Mouse (Mus musculus): ENCODE results near the gene Prim2. TPM values are rescaled to one million over a fixed set of nuclear protein-coding genes. Genes with fewer than 3 reads are reported as not detected.
A peak's percentile ranks its signal among the peaks of the same experiment; 100 is the strongest.
"Not testable (repeated sequence)": the region's sequence is repeated elsewhere in the genome, so short reads cannot be mapped to it uniquely, and the experiment has no call there.

Prim2 gene
- total RNA-seq, 2 experiments from 2014 or later: 1.0 to 1.2 TPM

- no peak for DNase-seq (ENCODE audit: low spot score)
Measured at GRCm38 (mm10) chr1:33657574-33658149, 11.9 kb downstream of the Prim2 start.

- DNase-seq (ENCODE audit: low spot score): no peak
Measured at GRCm38 (mm10) chr1:33650875-33651274, 18.7 kb downstream of the Prim2 start.

- DNase-seq (ENCODE audit: low spot score): no peak
Measured at GRCm38 (mm10) chr1:33649534-33650108, 20.0 kb downstream of the Prim2 start.

- DNase-seq (ENCODE audit: low spot score): no peak
Measured at GRCm38 (mm10) chr1:33649021-33649420, 20.6 kb downstream of the Prim2 start.

- no peak for DNase-seq (ENCODE audit: low spot score)
Measured at GRCm38 (mm10) chr1:33647661-33648060, 21.9 kb downstream of the Prim2 start.

- DNase-seq (ENCODE audit: low spot score): no peak
Measured at GRCm38 (mm10) chr1:33647173-33647572, 22.4 kb downstream of the Prim2 start.

- peak; percentile 13 for DNase-seq (ENCODE audit: low spot score)
Measured at GRCm38 (mm10) chr1:33645689-33646088, 23.9 kb downstream of the Prim2 start.

GRCm38 (mm10) chr1:33641139-33641538 lies 28.5 kb downstream of the Prim2 start:
- DNase-seq (ENCODE audit: low spot score): no peak

GRCm38 (mm10) chr1:33640089-33640488 lies 29.5 kb downstream of the Prim2 start:
- DNase-seq (ENCODE audit: low spot score): no peak

GRCm38 (mm10) chr1:33639234-33639633 lies 30.4 kb downstream of the Prim2 start:
- no peak for DNase-seq (ENCODE audit: low spot score)

GRCm38 (mm10) chr1:33637827-33638226 lies 31.8 kb downstream of the Prim2 start:
- no peak for DNase-seq (ENCODE audit: low spot score)

GRCm38 (mm10) chr1:33636421-33637195 lies 33.0 kb downstream of the Prim2 start:
- DNase-seq (ENCODE audit: low spot score): no peak

- DNase-seq (ENCODE audit: low spot score): not testable (repeated sequence)
Measured at GRCm38 (mm10) chr1:33631002-33631618, 38.5 kb downstream of the Prim2 start.

GRCm38 (mm10) chr1:33627803-33628202 lies 41.8 kb downstream of the Prim2 start:
- no peak for DNase-seq (ENCODE audit: low spot score)

GRCm38 (mm10) chr1:33627070-33627469 lies 42.5 kb downstream of the Prim2 start:
- no peak for DNase-seq (ENCODE audit: low spot score)

GRCm38 (mm10) chr1:33624900-33625299 lies 44.7 kb downstream of the Prim2 start:
- DNase-seq (ENCODE audit: low spot score): no peak

- DNase-seq (ENCODE audit: low spot score): no peak
Measured at GRCm38 (mm10) chr1:33624441-33624840, 45.2 kb downstream of the Prim2 start.

GRCm38 (mm10) chr1:33621791-33622190 lies 47.8 kb downstream of the Prim2 start:
- no peak for DNase-seq (ENCODE audit: low spot score)

GRCm38 (mm10) chr1:33620091-33620788 lies 49.4 kb downstream of the Prim2 start:
- no peak for DNase-seq (ENCODE audit: low spot score)

- DNase-seq (ENCODE audit: low spot score): not testable (repeated sequence)
Measured at GRCm38 (mm10) chr1:33616642-33617041, 53.0 kb downstream of the Prim2 start.

GRCm38 (mm10) chr1:33612100-33612499 lies 57.5 kb downstream of the Prim2 start:
- no peak for DNase-seq (ENCODE audit: low spot score)
